Mouse (Mus musculus): ENCODE measurements around the gene Tenm3. TPM values are rescaled to one million over a fixed set of nuclear protein-coding genes. Genes with fewer than 3 reads are reported as not detected.
A peak's percentile ranks its signal among the peaks of the same experiment; 100 is the strongest.

Gene Tenm3
- polyA plus RNA-seq, 1 experiment from 2014 or later: 18.2 TPM

DNA sequence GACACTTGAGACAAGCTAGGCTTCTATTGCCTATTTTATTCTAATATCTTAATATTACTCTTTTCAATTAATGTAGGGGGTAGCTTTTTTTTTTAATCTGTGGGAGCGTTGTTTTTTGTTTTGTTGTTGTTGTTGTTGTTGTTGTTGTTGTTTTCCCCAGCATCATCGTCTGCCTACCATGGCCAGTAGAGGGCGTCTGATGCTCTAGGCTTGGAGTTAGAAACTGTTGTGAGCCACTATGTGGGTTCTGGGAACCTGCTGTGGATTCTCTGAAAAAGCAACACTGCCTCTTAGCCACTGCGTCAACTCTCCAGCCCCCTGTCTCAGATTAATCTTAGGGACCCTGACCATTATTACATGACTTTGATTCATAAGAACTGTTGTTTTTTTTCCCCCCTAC lies 99.8 kb downstream of the Tenm3 start:
- 77% methylated on average over 4 of the region's 4 CpGs for WGBS (ENCODE audit: insufficient replicate concordance)
- H3K27ac ChIP-seq (ENCODE audit: low read depth, low read length): no peak overlapping the region
- no peaks in the 10 kb centered on the region for H3K4me1 ChIP-seq (ENCODE audit: control insufficient read depth, insufficient read depth, low read length)
- no peaks in the 10 kb centered on the region for H3K36me3 ChIP-seq (ENCODE audit: control insufficient read depth, insufficient read depth, low read length)
- no peak overlapping the region for H3K9ac ChIP-seq (ENCODE audit: low read depth, low read length)
- 0 out of 2 replicates have a peak, but pooled peaks cover 1% of the 10 kb centered on the region for H3K27me3 ChIP-seq (ENCODE audit: control insufficient read depth, insufficient read depth, low read length)
- H3K4me3 ChIP-seq (ENCODE audit: low read depth, low read length): no peak overlapping the region
- H3K9me3 ChIP-seq (replicated peaks; ENCODE audit: control insufficient read depth, low read length): no peaks in the 10 kb centered on the region
- H3K4me2 ChIP-seq: no peak overlapping the region
- ATAC-seq (replicated peaks; ENCODE audit: insufficient number of reproducible peaks, low FRiP score, low TSS enrichment): no peak

DNA sequence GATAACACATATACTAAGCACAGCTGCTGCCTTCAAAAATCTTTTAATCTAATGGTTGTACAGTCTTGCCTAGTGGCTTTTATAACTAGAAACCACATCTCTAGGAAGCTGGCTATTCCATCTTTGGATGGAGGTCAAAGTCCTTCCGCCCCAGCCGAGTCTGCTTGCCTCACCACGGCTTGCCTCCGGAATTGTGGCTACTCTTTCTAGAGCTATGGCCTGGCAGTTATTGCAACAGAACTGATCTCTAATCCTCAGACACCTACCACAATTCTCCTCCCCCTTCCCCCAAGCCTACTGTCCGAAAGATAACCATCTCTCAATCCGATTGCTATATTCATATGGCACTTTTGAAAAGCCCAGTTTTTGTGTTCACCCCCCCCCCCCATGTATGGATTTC lies 101.0 kb downstream of the Tenm3 start:
- Histone ChIP-seq H3K9ac (ENCODE audit: low read depth, low read length) (no peak overlapping the region), H3K9me3 (replicated peaks; ENCODE audit: control insufficient read depth, low read length) (no peaks in the 10 kb centered on the region), H3K4me1 (ENCODE audit: control insufficient read depth, insufficient read depth, low read length) (no peaks in the 10 kb centered on the region), H3K36me3 (ENCODE audit: control insufficient read depth, insufficient read depth, low read length) (no peaks in the 10 kb centered on the region), H3K4me3 (ENCODE audit: low read depth, low read length) (no peak overlapping the region), H3K27ac (ENCODE audit: low read depth, low read length) (no peak overlapping the region), H3K4me2 (no peak overlapping the region), H3K27me3 (ENCODE audit: control insufficient read depth, insufficient read depth, low read length) (0 out of 2 replicates have a peak, but pooled peaks cover 2% of the 10 kb centered on the region)
- no peak for ATAC-seq (replicated peaks; ENCODE audit: insufficient number of reproducible peaks, low FRiP score, low TSS enrichment)
- 87% methylated on average over 6 of the region's 6 CpGs for WGBS (ENCODE audit: insufficient replicate concordance)

DNA sequence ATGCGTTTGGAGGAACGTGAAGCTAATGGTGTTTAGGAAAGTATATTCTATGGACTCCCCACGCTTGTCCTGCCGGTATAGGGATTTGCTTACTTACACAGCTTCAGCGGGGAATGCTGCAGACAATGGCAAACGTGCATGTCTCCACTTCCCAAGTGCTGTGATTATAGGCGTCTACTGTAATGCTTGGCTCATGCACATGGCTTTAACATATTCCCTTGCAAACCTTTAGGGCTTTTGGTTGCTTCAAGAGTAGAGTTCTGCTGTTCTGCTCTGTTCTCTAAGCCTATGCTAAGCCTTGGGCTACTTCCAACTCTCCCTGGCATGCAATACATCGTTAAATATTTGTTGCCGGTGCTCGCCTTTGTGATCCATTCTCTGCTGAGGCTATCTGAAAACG lies 102.8 kb downstream of the Tenm3 start:
- H3K36me3 ChIP-seq (ENCODE audit: control insufficient read depth, insufficient read depth, low read length): no peaks in the 10 kb centered on the region
- no peak for ATAC-seq (replicated peaks; ENCODE audit: insufficient number of reproducible peaks, low FRiP score, low TSS enrichment)
- 71% methylated on average over 11 of the region's 11 CpGs for WGBS (ENCODE audit: insufficient replicate concordance)
- H3K9me3 ChIP-seq (replicated peaks; ENCODE audit: control insufficient read depth, low read length): no peaks in the 10 kb centered on the region
- no peak overlapping the region for H3K27ac ChIP-seq (ENCODE audit: low read depth, low read length)
- H3K9ac ChIP-seq (ENCODE audit: low read depth, low read length): no peak overlapping the region
- 0 out of 2 replicates have a peak, but pooled peaks cover 2% of the 10 kb centered on the region for H3K27me3 ChIP-seq (ENCODE audit: control insufficient read depth, insufficient read depth, low read length)
- no peaks in the 10 kb centered on the region for H3K4me1 ChIP-seq (ENCODE audit: control insufficient read depth, insufficient read depth, low read length)
- no peak overlapping the region for H3K4me2 ChIP-seq
- H3K4me3 ChIP-seq (ENCODE audit: low read depth, low read length): no peak overlapping the region

DNA sequence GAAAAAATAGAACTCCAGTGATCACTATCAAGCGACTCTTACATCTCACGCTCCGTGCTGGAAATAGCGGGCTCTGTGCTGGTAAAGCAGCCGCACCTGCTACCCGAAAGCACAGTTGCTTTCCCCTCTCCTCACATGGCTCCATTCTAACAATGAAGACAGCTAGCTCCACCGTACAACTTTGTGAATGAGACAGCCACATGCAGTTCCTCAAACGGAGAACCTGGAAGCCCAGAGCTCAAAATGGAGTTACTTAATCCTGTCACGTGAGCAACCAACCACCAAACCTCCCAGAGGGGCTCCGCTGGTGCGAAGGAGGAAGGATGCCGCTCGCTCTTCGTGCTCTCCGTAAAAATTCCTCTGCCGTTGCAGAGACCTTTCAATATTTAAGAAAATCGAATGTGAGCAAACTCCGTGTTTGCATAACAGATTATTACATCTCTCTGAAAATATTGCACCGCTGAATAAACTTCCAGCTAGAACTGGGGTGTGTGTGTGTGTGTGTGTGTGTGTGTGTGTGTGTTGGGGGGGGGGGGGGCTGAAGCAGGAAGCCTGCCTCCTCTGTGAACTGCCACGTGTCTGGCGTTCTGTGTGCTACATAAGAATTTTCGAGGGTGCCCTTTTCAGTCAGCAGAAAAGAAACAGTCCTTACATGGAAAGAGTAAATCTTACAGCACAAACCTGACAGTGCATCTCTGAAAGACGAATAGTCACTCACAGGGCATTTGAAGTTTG lies 103.4 kb downstream of the Tenm3 start:
- Histone ChIP-seq H3K27me3 (ENCODE audit: control insufficient read depth, insufficient read depth, low read length) (0 out of 2 replicates have a peak, but pooled peaks cover 2% of the 10 kb centered on the region), H3K27ac (ENCODE audit: low read depth, low read length) (no peak overlapping the region), H3K36me3 (ENCODE audit: control insufficient read depth, insufficient read depth, low read length) (no peaks in the 10 kb centered on the region), H3K9ac (ENCODE audit: low read depth, low read length) (no peak overlapping the region), H3K4me3 (ENCODE audit: low read depth, low read length) (no peak overlapping the region), H3K9me3 (replicated peaks; ENCODE audit: control insufficient read depth, low read length) (no peaks in the 10 kb centered on the region), H3K4me1 (ENCODE audit: control insufficient read depth, insufficient read depth, low read length) (no peaks in the 10 kb centered on the region), H3K4me2 (peak overlapping the region; percentile 4; the same call in 1 of the 2 replicates)
- no peak for ATAC-seq (replicated peaks; ENCODE audit: insufficient number of reproducible peaks, low FRiP score, low TSS enrichment)
- 64% methylated on average over 23 of the region's 23 CpGs for WGBS (ENCODE audit: insufficient replicate concordance)

DNA sequence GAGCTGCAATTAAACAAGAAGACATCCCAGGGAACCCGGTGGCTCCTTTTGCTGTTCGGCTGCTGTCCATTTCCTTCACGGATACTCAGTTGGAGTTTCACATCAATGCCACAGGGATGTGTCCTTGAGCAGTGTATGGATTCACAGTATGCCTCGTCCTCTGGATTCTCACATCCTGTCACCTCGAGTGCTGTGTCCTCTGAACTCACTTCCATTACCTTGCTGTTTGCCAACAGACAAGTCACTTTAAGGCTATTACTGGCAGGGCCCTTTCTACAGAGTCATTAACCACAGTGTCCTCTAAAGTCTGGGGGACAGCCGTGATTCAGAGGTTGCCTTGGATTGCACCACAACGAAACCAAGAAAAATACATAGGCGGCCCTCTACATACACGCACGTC lies 110.0 kb downstream of the Tenm3 start:
- H3K4me1 ChIP-seq (ENCODE audit: control insufficient read depth, insufficient read depth, low read length): no peaks in the 10 kb centered on the region
- 68% methylated on average over 10 of the region's 10 CpGs for WGBS (ENCODE audit: insufficient replicate concordance)
- no peak overlapping the region for H3K27ac ChIP-seq (ENCODE audit: low read depth, low read length)
- no peak overlapping the region for H3K9ac ChIP-seq (ENCODE audit: low read depth, low read length)
- H3K9me3 ChIP-seq (replicated peaks; ENCODE audit: control insufficient read depth, low read length): no peaks in the 10 kb centered on the region
- H3K4me2 ChIP-seq: no peak overlapping the region
- no peak for ATAC-seq (replicated peaks; ENCODE audit: insufficient number of reproducible peaks, low FRiP score, low TSS enrichment)
- H3K4me3 ChIP-seq (ENCODE audit: low read depth, low read length): no peak overlapping the region
- H3K27me3 ChIP-seq (ENCODE audit: control insufficient read depth, insufficient read depth, low read length): no peaks in the 10 kb centered on the region
- H3K36me3 ChIP-seq (ENCODE audit: control insufficient read depth, insufficient read depth, low read length): no peaks in the 10 kb centered on the region

DNA sequence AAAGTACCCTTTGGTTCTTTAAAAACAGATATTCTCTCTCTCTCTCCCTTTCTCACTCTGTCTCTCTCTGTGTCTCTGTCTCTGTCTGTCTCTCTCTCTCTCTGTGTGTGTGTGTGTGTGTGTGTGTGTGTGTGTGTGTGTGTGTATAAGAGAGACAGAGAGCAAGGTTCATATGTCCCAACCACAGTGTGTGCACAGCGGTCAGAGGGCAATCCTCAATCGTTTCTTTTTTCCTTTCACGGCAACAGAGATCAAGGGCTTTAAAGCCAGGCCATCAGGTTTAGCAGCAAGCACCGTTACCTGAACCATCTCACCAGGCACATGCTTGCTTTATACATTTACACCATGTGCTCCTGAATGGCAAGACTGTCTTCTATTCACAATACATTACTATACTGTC lies 110.7 kb downstream of the Tenm3 start:
- Histone ChIP-seq H3K27me3 (ENCODE audit: control insufficient read depth, insufficient read depth, low read length) (no peaks in the 10 kb centered on the region), H3K27ac (ENCODE audit: low read depth, low read length) (no peak overlapping the region), H3K9ac (ENCODE audit: low read depth, low read length) (no peak overlapping the region), H3K4me1 (ENCODE audit: control insufficient read depth, insufficient read depth, low read length) (no peaks in the 10 kb centered on the region), H3K4me3 (ENCODE audit: low read depth, low read length) (no peak overlapping the region), H3K4me2 (no peak overlapping the region), H3K9me3 (replicated peaks; ENCODE audit: control insufficient read depth, low read length) (no peaks in the 10 kb centered on the region), H3K36me3 (ENCODE audit: control insufficient read depth, insufficient read depth, low read length) (no peaks in the 10 kb centered on the region)
- WGBS (ENCODE audit: insufficient replicate concordance): 83% methylated on average over 4 of the region's 4 CpGs
- no peak for ATAC-seq (replicated peaks; ENCODE audit: insufficient number of reproducible peaks, low FRiP score, low TSS enrichment)

DNA sequence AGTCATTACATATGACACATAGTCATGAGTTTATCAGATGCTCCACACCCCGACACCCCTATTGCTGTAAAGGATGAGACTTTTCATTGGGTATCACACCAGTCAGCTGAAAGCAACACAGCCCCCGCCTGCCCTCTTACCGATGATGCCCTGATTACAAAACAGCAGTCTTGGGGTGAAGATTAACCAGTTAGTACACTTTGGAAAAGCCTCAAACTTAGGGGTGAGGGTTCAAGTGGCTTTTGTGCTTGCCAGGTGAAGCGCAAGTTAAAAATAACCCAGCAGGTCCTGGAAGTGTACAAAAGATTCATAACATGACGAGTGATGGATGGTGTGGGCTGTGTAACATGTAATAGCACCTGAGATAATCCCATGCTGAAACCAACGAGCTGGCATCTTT lies 113.0 kb downstream of the Tenm3 start:
- no peaks in the 10 kb centered on the region for H3K9me3 ChIP-seq (replicated peaks; ENCODE audit: control insufficient read depth, low read length)
- H3K4me1 ChIP-seq (ENCODE audit: control insufficient read depth, insufficient read depth, low read length): no peaks in the 10 kb centered on the region
- no peaks in the 10 kb centered on the region for H3K36me3 ChIP-seq (ENCODE audit: control insufficient read depth, insufficient read depth, low read length)
- H3K27me3 ChIP-seq (ENCODE audit: control insufficient read depth, insufficient read depth, low read length): no peaks in the 10 kb centered on the region
- H3K9ac ChIP-seq (ENCODE audit: low read depth, low read length): no peak overlapping the region
- no peak overlapping the region for H3K27ac ChIP-seq (ENCODE audit: low read depth, low read length)
- ATAC-seq (replicated peaks; ENCODE audit: insufficient number of reproducible peaks, low FRiP score, low TSS enrichment): no peak
- H3K4me2 ChIP-seq: no peak overlapping the region
- 70% methylated on average over 6 of the region's 6 CpGs for WGBS (ENCODE audit: insufficient replicate concordance)
- no peak overlapping the region for H3K4me3 ChIP-seq (ENCODE audit: low read depth, low read length)

DNA sequence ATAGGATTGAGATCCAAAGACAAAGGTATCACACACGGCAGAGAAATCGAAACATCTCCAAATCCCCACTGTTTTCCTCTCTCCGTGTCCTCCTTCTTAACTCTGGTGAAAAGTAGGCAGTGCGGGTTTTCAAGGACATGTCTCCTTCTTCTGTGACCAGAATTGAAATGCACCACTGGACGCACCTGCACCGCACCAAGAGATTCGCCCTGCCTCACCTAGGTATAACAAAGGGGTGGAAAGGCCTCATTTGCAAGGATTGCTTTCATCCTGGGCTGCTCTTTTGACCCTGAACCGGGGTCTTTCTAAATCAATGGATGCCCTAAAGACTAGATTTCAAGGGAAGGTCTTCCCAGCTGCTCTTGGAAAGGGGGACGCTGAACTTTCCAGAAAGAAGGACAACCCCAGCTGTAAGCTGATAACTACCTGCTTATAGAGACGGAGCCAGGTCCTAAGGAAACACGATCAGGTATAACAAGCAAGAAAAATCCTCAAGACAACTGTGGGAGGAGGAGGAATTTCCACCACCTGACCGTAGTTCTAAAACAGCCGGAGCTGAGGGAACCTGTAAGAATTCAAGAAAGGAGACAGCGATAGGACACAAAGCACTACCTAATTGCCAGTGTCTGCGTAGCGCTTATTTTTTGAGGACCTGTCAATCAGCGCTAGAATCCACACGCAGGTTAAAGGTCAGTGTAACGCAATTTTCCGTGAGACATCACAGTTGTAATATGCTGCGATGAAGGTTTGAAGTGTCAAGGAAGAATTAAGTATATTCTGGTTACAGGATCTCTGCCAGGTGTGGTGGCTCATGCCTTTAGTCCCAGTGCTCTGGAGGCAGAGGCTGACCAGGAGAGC lies 114.7 kb downstream of the Tenm3 start:
- 83% methylated on average over 21 of the region's 21 CpGs for WGBS (ENCODE audit: insufficient replicate concordance)
- Histone ChIP-seq H3K4me2 (no peak overlapping the region), H3K27me3 (ENCODE audit: control insufficient read depth, insufficient read depth, low read length) (no peaks in the 10 kb centered on the region), H3K4me1 (ENCODE audit: control insufficient read depth, insufficient read depth, low read length) (no peaks in the 10 kb centered on the region), H3K9ac (ENCODE audit: low read depth, low read length) (no peak overlapping the region), H3K27ac (ENCODE audit: low read depth, low read length) (no peak overlapping the region), H3K4me3 (ENCODE audit: low read depth, low read length) (no peak overlapping the region), H3K9me3 (replicated peaks; ENCODE audit: control insufficient read depth, low read length) (no peaks in the 10 kb centered on the region), H3K36me3 (ENCODE audit: control insufficient read depth, insufficient read depth, low read length) (no peaks in the 10 kb centered on the region)
- ATAC-seq (replicated peaks; ENCODE audit: insufficient number of reproducible peaks, low FRiP score, low TSS enrichment): no peak

Measured in heart, embryonic 11.5 days (tissue).